Mouse (Mus musculus) megakaryocyte, embryonic 14.5 days (primary cell): ENCODE results near the gene Slc22a28.
"Not testable (repeated sequence)": the region's sequence is repeated elsewhere in the genome, so short reads cannot be mapped to it uniquely, and the experiment has no call there.

Source experiments
- FLI1 ChIP-seq: IDR thresholded peaks from 2 replicates; pipeline ENCODE4 v1.6.1; 2012; ENCODE audit warnings: low read length, inconsistent platforms, mixed read lengths
- GATA1 ChIP-seq: IDR thresholded peaks from 3 replicates; pipeline ENCODE4 v1.6.1; 2012; ENCODE audit warnings: mixed read lengths, low read length, inconsistent platforms, borderline replicate concordance

DNA sequence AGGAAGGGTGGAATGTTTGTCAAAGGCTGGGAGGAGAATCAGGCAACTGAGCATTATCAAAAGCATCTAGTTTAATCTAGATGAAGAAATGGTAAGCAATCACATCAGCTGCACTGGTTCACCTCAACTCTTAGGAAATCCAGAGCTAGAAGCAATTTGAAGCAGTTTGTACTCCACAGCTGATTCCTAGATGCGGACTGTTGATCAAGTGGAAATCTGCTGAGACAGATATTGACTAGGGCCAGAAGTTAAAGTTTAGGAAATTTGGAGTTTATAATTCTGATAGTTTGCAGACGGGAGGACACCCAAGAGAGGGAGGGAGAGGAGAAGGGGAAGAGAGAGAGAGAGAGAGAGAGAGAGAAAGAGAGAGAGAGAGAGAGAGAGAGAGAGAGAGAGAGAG, 10.9 kb upstream of the Slc22a28 start:
- not testable (repeated sequence) for TF ChIP-seq GATA1, FLI1
